Mouse (Mus musculus) layer of hippocampus, adult 11-12 months (tissue): ENCODE results near the gene Rbp3.

Experiments used
- DNase-seq: peaks from one replicate; pipeline ENCODE4 v3.0.0; 2022; ENCODE audit warnings: low spot score

Gene Rbp3

DNA sequence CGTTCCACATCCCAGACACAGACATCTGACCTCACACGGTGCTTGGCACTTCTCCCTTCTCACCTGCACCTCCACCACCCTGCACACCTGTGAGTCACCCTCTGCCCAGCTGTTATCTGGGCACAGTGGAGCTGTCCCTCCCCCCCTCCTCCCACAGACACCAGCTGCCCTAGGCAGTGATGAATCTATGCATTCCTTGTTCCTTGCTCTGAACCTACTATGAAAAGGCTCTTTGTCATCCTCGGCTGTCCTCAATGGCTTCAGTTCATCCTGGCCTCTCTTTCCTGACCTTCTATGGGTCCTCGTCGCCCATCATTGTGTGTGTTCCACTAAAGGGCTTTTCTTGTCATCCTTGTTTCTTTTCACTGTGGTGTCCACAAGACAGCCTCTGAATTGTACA is 20.9 kb downstream of the Rbp3 start:
- peak; percentile 26 for DNase-seq

DNA sequence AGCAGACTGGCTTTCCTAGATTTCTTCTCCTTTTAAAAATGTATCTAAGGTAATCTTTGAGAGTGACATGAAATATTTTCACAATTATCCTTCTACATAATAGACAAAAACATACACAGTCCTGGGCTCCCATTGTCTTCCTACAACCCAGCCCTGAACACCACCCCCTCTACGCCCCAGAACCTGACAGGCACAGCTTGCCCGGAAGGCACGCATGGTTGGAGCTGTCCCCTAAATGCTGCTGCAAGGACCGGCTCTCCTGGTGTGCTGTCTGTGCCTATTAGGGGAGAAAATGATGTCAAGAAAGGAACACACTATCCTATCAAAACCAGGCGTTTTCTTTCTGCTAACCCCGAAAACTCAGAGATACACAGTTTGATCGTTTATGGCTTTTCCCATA is 23.9 kb downstream of the Rbp3 start:
- DNase-seq, result no peak

- DNase-seq, result no peak
Observed at GRCm38 (mm10) chr14:33978604-33979059, 24.8 kb downstream of the Rbp3 start, which contains the start of gene Zfp488. Gene Zfp488, minus strand, starts transcription at chr14:33978764.

GRCm38 (mm10) chr14:33989201-33989600 is 35.4 kb downstream of the Rbp3 start:
- DNase-seq, result no peak

DNA sequence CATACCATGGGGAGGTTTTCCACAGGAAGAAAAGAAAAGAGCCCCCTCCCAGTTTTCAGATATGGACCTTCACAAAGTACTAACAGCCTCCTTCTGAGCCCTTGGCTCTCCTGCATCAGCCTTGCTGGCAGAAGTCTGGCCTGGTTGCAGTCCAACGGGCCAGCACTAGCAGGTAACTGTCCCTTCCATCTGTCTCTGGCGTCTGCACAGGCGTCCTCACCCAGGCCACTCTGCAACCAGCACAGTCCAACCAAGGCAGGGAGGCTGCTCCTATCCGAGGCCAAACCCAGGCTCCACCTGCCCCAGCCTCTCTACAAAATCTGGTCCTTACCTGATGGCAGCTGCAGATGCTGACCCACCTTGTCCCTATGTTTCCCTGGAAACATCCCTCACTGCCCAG is 38.2 kb downstream of the Rbp3 start:
- DNase-seq, result no peak

DNA sequence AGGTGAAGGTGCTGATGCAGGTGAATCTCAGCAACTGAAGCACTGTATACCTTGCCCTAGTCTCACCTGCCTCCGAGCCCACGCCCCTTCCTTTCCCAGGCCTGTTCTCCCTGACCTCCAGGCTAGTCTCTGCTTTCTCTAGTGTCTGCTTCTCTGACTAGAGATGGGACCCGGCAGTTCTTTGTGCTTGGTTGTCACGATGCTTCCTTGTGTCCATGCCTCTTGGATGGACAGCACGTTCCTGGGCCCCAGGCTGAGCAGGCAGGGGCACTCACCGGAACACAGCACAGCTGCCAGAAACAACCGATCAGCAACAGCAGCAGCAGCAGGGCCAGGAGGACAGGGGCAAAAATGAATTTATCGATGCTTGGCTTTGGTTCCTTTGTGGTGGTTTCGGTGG is 39.2 kb downstream of the Rbp3 start:
- no peak for DNase-seq

- no peak for DNase-seq
Observed at GRCm38 (mm10) chr14:33993521-33994289, 39.9 kb downstream of the Rbp3 start.

DNA sequence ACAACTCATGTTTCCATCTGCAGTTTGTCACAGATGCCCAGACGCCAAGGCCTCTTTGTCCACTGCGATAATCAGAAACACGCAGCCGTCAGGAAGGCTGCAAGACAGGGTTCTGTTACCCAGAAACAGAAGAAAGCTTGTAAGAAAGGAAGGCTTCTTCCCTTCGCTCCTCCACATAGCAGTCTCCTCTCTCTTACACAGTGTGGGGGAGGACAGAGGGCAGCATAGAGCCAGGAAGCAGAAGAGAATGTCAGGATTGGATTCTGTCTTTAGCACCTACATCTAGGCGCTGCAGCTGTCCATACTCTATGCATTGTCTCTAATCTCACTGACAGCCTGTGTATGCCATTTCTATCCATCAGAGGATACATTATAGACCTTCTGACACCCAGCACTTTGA is 43.6 kb downstream of the Rbp3 start:
- DNase-seq, result no peak

DNA sequence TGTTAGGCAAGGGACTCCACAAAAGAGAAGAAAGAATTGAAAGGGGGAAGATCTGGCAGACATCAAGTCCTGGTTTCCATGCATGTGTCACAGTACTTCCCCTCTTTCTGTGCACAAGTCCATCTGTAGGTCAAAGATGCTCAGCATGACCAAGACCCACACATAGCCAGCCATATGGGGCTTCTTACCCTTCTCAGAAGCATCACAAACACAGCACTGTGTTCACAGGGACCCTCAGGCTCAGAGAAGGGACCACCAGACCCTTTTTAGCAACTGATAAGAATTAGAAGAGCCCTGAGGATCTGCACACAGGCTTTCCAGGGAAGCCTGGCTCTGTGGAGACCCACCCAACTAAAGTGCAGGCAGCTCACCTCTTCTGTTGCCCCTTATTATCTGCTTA is 46.3 kb downstream of the Rbp3 start:
- DNase-seq, result no peak

DNA sequence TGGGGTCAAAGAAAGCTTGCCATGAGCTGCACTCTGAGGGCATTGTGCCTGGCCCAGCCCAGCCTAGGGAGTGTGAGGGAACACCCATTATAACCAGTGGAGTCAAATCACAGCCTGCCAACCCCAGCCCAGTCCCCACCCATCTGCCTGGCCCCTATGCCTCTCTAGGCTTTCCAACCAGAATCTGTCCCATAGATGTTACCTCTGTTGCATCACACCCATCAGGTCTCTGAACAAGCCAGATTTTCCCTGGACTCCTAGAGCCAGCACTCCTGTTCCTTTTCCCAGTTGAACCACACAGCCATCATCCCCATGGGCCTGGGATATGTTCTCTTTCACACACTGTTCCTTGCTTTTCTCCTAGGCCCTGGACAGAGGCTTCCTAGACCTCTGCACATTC is 47.6 kb downstream of the Rbp3 start:
- DNase-seq, result no peak

GRCm38 (mm10) chr14:34002358-34002757 is 48.6 kb downstream of the Rbp3 start:
- no peak for DNase-seq
